Mouse (Mus musculus) megakaryocyte, embryonic 14.5 days (primary cell): Measurements from ENCODE around the gene Luc7l3.

Source experiments
- FLI1 ChIP-seq: IDR thresholded peaks from 2 replicates; pipeline ENCODE4 v1.6.1; 2012; ENCODE audit warnings: low read length, inconsistent platforms, mixed read lengths
- GATA1 ChIP-seq: IDR thresholded peaks from 3 replicates; pipeline ENCODE4 v1.6.1; 2012; ENCODE audit warnings: mixed read lengths, low read length, inconsistent platforms, borderline replicate concordance

GRCm38 (mm10) chr11:94275226-94275625, 46.6 kb downstream of the Luc7l3 start:
- TF ChIP-seq GATA1, result no peak
- TF ChIP-seq FLI1, result no peak
